Mouse (Mus musculus) cortical plate, adult 2 months (tissue): ENCODE results near the gene Astl.

Source experiments
- CTCF ChIP-seq: fragments of 200-500 bp; IDR thresholded peaks from 2 replicates; pipeline ENCODE4 v1.5.1; 2011; ENCODE audit warnings: mild to moderate bottlenecking, control low read depth, low read length; ENCODE audit not compliant: insufficient read depth; ENCODE audit errors: extremely low read depth
- POLR2A ChIP-seq: fragments of 200-500 bp; IDR thresholded peaks from 2 replicates; pipeline ENCODE4 v1.6.1; 2011; ENCODE audit warnings: mild to moderate bottlenecking, low read length, control low read depth; ENCODE audit not compliant: insufficient read depth; ENCODE audit errors: extremely low read depth

DNA sequence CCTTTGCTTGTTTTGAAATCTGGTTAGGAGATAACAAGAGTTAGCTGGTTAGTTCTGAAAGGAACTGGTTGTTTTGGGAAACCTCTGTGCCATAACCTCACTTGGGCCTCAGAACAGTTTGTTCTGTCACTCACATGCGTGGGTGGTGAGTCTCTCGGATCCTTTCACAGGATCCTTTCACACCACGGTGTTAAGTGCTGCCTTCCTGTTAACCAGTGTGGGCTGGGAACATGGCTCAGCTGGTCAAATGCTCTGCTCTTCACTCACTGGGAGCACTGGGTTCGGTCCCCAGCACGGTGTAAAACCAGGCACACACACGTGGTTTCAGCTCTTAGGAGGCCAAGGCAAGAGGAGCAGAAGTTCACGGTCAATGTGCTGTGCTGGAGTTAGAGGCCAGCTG, 14.0 kb upstream of the Astl start:
- TF ChIP-seq CTCF (no peak), POLR2A (no peak)
